ENCODE assay signal across 8 mouse cellular contexts in genomic region chr17:12506903-12507563, GRCm38 (mm10). TPM values are rescaled to one million over a fixed set of nuclear protein-coding genes. Genes with fewer than 3 reads are reported as not detected.
A peak's percentile ranks its signal among the peaks of the same experiment; 100 is the strongest.
DNase-seq lines count a peak whose midpoint lies in the region; ATAC-seq and TF ChIP-seq lines count a peak whose summit lies in the region.

No protein-coding gene starts in this region.

- no peak for TF ChIP-seq CTCF in left cerebral cortex, adult 2 months (IDR thresholded peaks at IDR 0.05)

- peak overlapping the region; percentile 57 for H3K4me2 ChIP-seq in limb, embryonic 11.5 days (ENCODE audit: low read depth, severe bottlenecking)
- peak overlapping the region; percentile 54 for H3K4me2 ChIP-seq in midbrain, embryonic 13.5 days (replicated peaks)

- ATAC-seq in limb, embryonic 11.5 days (ENCODE audit: insufficient number of reproducible peaks, low FRiP score, low TSS enrichment, low read depth), result no peak
- no peak for ATAC-seq in midbrain, embryonic 13.5 days

- peak in 1 of 2 experiments; percentile 11 for DNase-seq in left cerebral cortex, adult 2 months (ENCODE audit: extremely low spot score in 1 of 2, low spot score in 2 of 2)
- no peak for DNase-seq in left cerebral cortex, postnatal 36 days (ENCODE audit: low spot score in 2 of 2)
- DNase-seq in forebrain, embryonic 10.5 days (ENCODE audit: extremely low spot score, low spot score), result no peak
- peak; percentile 33 to 44 for DNase-seq in heart, postnatal 36 days
- peak; percentile 45 for DNase-seq in limb, embryonic 11.5 days (ENCODE audit: low spot score)
- no peak for DNase-seq in layer of hippocampus, postnatal 36 days
- no peak for DNase-seq in spleen, postnatal 14 days (ENCODE audit: low spot score in 2 of 2)

- H3K27me3 ChIP-seq in forebrain, embryonic 10.5 days (ENCODE audit: poor library complexity, severe bottlenecking), result peaks cover 65% of the 10 kb centered on the region
- peaks cover 44% of the 10 kb centered on the region for H3K27me3 ChIP-seq in limb, embryonic 11.5 days (ENCODE audit: control insufficient read depth, insufficient read depth, low read length)
- H3K27me3 ChIP-seq in midbrain, embryonic 13.5 days, result peaks cover 48% of the 10 kb centered on the region

- H3K4me3 ChIP-seq in left cerebral cortex, adult 2 months, result peak overlapping the region; percentile 38
- H3K4me3 ChIP-seq in forebrain, embryonic 10.5 days, result peak overlapping the region; percentile 43
- peak overlapping the region; percentile 30 for H3K4me3 ChIP-seq in limb, embryonic 11.5 days (ENCODE audit: low read depth, low read length)
- H3K4me3 ChIP-seq in midbrain, embryonic 13.5 days (replicated peaks), result peak overlapping the region; percentile 35

- intact Hi-C loops in left cerebral cortex, adult 2 months (cut with DNase I), result no loop called here
- intact Hi-C loops in left cerebral cortex, postnatal 36 days (cut with DNase I), result no loop called here
- intact Hi-C loops in heart, postnatal 36 days (cut with DNase I), result no loop called here

- peaks cover 10% of the 10 kb centered on the region for H3K4me1 ChIP-seq in forebrain, embryonic 10.5 days
- 0 out of 2 replicates have a peak, but pooled peaks cover 4% of the 10 kb centered on the region for H3K4me1 ChIP-seq in limb, embryonic 11.5 days (ENCODE audit: control insufficient read depth, insufficient read depth, low read length)
- peaks cover 9% of the 10 kb centered on the region; the same call in 1 of the 2 replicates for H3K4me1 ChIP-seq in midbrain, embryonic 13.5 days (replicated peaks)

- no peaks in the 10 kb centered on the region for H3K36me3 ChIP-seq in forebrain, embryonic 10.5 days (replicated peaks)
- H3K36me3 ChIP-seq in limb, embryonic 11.5 days (ENCODE audit: control insufficient read depth, insufficient read depth, low read length), result no peaks in the 10 kb centered on the region
- H3K36me3 ChIP-seq in midbrain, embryonic 13.5 days, result no peaks in the 10 kb centered on the region

- no peak overlapping the region for H3K27ac ChIP-seq in left cerebral cortex, adult 2 months
- no peak overlapping the region for H3K27ac ChIP-seq in forebrain, embryonic 10.5 days
- H3K27ac ChIP-seq in limb, embryonic 11.5 days (replicated peaks; ENCODE audit: low read depth, low read length), result no peak overlapping the region
- no peak overlapping the region for H3K27ac ChIP-seq in midbrain, embryonic 13.5 days

- WGBS in forebrain, embryonic 10.5 days, result 2% methylated on average over 65 of the region's 65 CpGs
- 2% methylated on average over 65 of the region's 65 CpGs for WGBS in limb, embryonic 11.5 days
- WGBS in midbrain, embryonic 13.5 days, result 3% methylated on average over 65 of the region's 65 CpGs

- no peaks in the 10 kb centered on the region for H3K9me3 ChIP-seq in forebrain, embryonic 10.5 days
- no peaks in the 10 kb centered on the region for H3K9me3 ChIP-seq in limb, embryonic 11.5 days (ENCODE audit: control insufficient read depth, low read length)
- no peaks in the 10 kb centered on the region for H3K9me3 ChIP-seq in midbrain, embryonic 13.5 days

- H3K9ac ChIP-seq in limb, embryonic 11.5 days (ENCODE audit: low read length), result peak overlapping the region; percentile 34; the same call in 1 of the 2 replicates
- 0 out of 2 replicates have a peak overlapping the region, but pooled peaks have one; percentile 14 for H3K9ac ChIP-seq in midbrain, embryonic 13.5 days (replicated peaks)

RNA-seq across cellular contexts. Expression of gene Slc22a3, which starts 0.5 kb away (rescaled TPM):
- total RNA-seq in left cerebral cortex, adult 2 months (2021), result 1 to 10 TPM; 1.9 to 2.8 TPM
- 1 to 10 TPM; 2.2 to 3.0 TPM for total RNA-seq in left cerebral cortex, postnatal 36 days (2021)
- 0.04 TPM in 1 of 2 replicates, not detected in the other for polyA plus RNA-seq in forebrain, embryonic 10.5 days (2016; fragmentation: Nextera tagmentation; extraction: Ambion mirVana)
- total RNA-seq in heart, postnatal 36 days (2021), result 1 to 10 TPM; 7.0 to 8.9 TPM
- polyA plus RNA-seq in limb, embryonic 11.5 days (2014; fragmentation: Nextera tagmentation; extraction: Ambion mirVana), result 0.11 and 0.17 TPM in 2 replicates
- polyA plus RNA-seq in midbrain, embryonic 13.5 days (2015; fragmentation: Nextera tagmentation; extraction: Ambion mirVana), result 0.19 and 0.51 TPM in 2 replicates
- under 1 TPM; 0.27 to 0.63 TPM for total RNA-seq in layer of hippocampus, postnatal 36 days (2021)

Comparison
In these comparisons a context has a peak if more than half of its experiments do, and no peak if none do; other contexts are left out.
1. DNase-seq: peak in heart, postnatal 36 days (2 of 2) and limb, embryonic 11.5 days (single experiment); none in left cerebral cortex, postnatal 36 days (0 of 2), forebrain, embryonic 10.5 days (single experiment), layer of hippocampus, postnatal 36 days (0 of 2) and spleen, postnatal 14 days (0 of 2).
2. Peak in every context shown above with its lines, with median percentiles within 50 percentile points of each other: H3K4me3 ChIP-seq.